Mouse (Mus musculus): Measurements from ENCODE around the gene Cox7a1. TPM values are rescaled to one million over a fixed set of nuclear protein-coding genes. Genes with fewer than 3 reads are reported as not detected.

Gene Cox7a1
- polyA plus RNA-seq (2015; fragmentation: Nextera tagmentation; extraction: Ambion mirVana), result 1.8 and 2.4 TPM in 2 replicates

DNA sequence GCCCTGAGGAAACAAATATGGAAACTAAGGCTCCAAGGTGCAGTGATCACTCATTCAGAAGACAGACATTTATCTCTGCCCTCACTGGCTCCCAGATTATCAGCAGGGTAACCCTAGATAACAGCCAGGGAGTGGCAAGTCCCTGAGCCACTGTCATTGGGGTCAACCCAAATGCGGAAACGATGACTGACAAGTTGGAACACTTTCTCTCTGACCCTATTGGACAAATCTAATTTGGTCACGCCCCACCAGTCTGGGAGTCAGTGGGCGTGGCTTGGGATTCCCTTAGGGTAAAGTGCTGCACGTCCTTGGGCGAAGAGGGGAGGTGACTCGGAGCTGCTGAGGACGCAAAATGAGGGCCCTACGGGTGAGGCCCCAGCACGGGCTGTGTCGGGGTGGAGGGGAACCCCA is at the start of gene Cox7a1:
TSS of gene Cox7a1 (plus strand) at position 266 of the 411 bp plus-strand sequence.
- Histone ChIP-seq H3K4me1 (peaks cover 9% of the 10 kb centered on the region), H3K9ac (no peak within 1 kb of the TSS), H3K36me3 (peaks cover 39% of the 10 kb centered on the region), H3K9me3 (no peaks in the 10 kb centered on the region), H3K4me2 (replicated peaks) (peak within 1 kb of the TSS; percentile 46), H3K27me3 (no peaks in the 10 kb centered on the region), H3K4me3 (peak within 1 kb of the TSS; percentile 8; the same call in 1 of the 2 replicates), H3K27ac (no peak within 1 kb of the TSS)
- peak; percentile 45; the same call in 1 of the 2 replicates for ATAC-seq (ENCODE audit: low FRiP score, low read depth)
- 2% methylated on average over 11 of the region's 11 CpGs for WGBS

DNA sequence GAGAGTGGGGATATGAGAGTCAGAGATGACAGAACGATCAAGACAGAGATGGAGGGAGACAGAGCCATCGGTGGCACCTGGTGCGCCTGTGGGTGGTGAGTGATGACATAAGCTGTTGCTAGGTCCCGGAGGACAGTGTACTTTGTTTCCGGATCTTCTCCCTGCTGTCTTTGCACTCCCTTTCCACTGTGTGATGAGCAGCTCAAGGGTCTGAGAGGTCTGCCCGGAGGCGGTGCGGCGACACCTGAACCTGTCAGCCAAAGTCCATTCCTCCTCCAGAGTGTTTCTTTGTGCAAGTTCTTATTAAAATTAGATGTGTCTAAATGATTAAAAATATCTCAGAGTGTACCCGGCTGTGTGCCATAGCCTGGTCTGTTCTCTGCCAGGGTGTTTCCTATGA is 47.1 kb upstream of the Cox7a1 start:
- Histone ChIP-seq H3K4me2 (replicated peaks) (no peak overlapping the region), H3K27me3 (no peaks in the 10 kb centered on the region), H3K36me3 (peaks cover 92% of the 10 kb centered on the region), H3K9me3 (peaks cover 22% of the 10 kb centered on the region), H3K9ac (no peak overlapping the region), H3K4me3 (no peak overlapping the region), H3K27ac (no peak overlapping the region), H3K4me1 (no peaks in the 10 kb centered on the region)
- 93% methylated on average over 10 of the region's 10 CpGs for WGBS
- no peak for ATAC-seq (ENCODE audit: low FRiP score, low read depth)

DNA sequence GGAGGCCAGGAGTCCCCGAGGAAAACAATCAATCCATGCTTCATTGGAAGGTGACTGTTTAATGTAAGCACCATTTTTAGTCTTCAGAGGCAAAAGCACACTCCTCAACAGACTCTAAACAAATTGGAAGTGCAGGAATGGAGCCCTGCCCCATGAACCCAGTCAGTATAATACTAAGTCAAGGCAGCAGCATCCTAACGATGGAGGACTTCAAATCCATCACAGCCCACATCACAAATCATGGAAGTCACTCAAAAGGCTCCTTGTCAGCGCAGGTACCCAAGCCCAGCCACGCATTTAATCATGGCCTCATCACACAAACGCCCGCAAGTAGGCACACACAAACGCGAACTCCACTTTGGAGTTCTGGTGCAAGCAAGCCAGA is 40.8 kb upstream of the Cox7a1 start:
- H3K9me3 ChIP-seq, result peaks cover 28% of the 10 kb centered on the region
- peaks cover 3% of the 10 kb centered on the region; the same call in 1 of the 2 replicates for H3K4me1 ChIP-seq
- 15% methylated on average over 8 of the region's 8 CpGs for WGBS
- H3K4me3 ChIP-seq, result peak overlapping the region; percentile 58
- peaks cover 59% of the 10 kb centered on the region for H3K36me3 ChIP-seq
- peak overlapping the region; percentile 64 for H3K4me2 ChIP-seq (replicated peaks)
- no peaks in the 10 kb centered on the region for H3K27me3 ChIP-seq
- peak overlapping the region; percentile 61 for H3K9ac ChIP-seq
- peak; percentile 38; the same call in 1 of the 2 replicates for ATAC-seq (ENCODE audit: low FRiP score, low read depth)
- H3K27ac ChIP-seq, result peak overlapping the region; percentile 52; the same call in 1 of the 2 replicates

DNA sequence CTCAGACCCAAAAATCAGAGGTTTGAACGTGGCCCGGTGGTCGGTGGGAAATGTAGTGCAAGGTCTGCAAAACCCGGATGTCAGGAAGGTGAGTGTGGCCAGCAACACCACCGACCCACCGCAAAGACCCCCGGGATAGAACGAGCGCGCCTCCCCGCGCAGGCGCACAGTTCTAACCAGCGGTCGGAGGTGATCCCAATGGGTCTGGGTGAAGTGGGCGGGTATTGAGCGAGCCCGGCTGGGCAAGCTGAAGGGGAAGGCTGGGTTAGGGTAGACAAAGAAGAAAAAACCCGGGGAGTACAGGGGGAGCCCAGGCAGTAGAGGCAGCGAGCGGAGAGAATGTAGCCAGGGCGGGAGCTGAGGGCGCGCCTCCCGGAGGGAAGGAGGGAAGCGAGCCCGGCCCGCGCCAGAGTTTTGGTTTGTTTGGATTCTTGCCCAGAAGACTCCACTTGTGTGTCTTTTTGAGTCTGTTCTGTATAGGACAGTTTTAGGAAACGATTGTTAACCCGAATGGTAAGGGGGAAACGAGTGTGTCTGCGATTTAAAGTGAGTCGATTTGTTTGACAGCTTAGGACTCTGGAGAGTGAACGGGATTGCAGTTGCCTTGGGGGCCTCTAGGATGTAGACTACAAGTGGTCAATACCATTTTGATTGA is 40.3 kb upstream of the Cox7a1 start:
- 3% methylated on average over 35 of the region's 35 CpGs for WGBS
- Histone ChIP-seq H3K4me1 (peaks cover 3% of the 10 kb centered on the region; the same call in 1 of the 2 replicates), H3K27ac (peak overlapping the region; percentile 89), H3K4me3 (peak overlapping the region; percentile 58), H3K4me2 (replicated peaks) (peak overlapping the region; percentile 64), H3K36me3 (peaks cover 59% of the 10 kb centered on the region), H3K9ac (peak overlapping the region; percentile 80), H3K9me3 (peaks cover 33% of the 10 kb centered on the region), H3K27me3 (no peaks in the 10 kb centered on the region)
- ATAC-seq (ENCODE audit: low FRiP score, low read depth), result peak; percentile 96

DNA sequence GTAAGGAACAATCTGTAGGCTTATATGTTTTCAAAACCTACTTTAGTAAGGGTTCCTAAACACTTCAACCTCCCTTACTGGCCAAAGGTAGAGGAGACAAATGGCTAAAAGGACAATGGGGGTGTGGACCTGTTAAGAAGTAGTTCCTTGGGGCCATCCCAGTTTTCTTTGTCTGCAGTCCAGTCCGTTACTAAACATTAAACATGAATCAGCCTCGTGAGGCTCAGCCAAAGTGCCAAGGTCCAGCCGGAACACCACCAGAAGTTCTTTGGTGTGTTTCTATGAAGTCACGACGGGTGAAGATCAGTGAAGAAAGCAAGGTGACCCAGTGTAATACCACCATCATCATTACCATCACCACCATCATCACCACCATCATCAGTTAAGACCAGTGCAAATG is 36.9 kb upstream of the Cox7a1 start:
- Histone ChIP-seq H3K4me2 (replicated peaks) (no peak overlapping the region), H3K4me3 (no peak overlapping the region), H3K36me3 (peaks cover 64% of the 10 kb centered on the region), H3K4me1 (peaks cover 3% of the 10 kb centered on the region; the same call in 1 of the 2 replicates), H3K9me3 (peaks cover 53% of the 10 kb centered on the region), H3K27ac (no peak overlapping the region), H3K9ac (no peak overlapping the region), H3K27me3 (no peaks in the 10 kb centered on the region)
- no peak for ATAC-seq (ENCODE audit: low FRiP score, low read depth)
- WGBS, result 97% methylated on average over 5 of the region's 5 CpGs

DNA sequence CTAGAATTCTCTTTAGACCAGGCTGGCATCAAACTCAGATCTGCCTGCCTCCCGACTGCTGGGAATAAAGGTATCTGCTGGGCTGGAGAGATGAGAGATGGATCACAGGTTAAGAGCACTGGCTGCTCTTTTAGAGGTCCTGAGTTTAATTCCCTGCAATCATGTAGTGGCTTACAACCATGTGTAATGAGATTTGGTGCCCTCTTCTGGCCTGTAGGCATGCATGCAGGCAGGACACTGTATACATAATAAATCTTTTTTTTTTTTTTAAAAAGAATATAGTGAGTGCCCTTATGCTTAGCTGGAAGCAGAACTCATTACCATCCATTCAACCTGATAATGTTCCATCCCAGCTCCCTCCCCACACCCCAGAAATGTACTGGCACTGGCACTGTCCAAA is 29.9 kb upstream of the Cox7a1 start:
- 94% methylated on average over 1 of the region's 1 CpGs for WGBS
- ATAC-seq (ENCODE audit: low FRiP score, low read depth), result no peak
- Histone ChIP-seq H3K4me2 (replicated peaks) (no peak overlapping the region), H3K36me3 (peaks cover 91% of the 10 kb centered on the region), H3K27ac (no peak overlapping the region), H3K4me3 (no peak overlapping the region), H3K9ac (no peak overlapping the region), H3K9me3 (peaks cover 86% of the 10 kb centered on the region), H3K27me3 (no peaks in the 10 kb centered on the region), H3K4me1 (no peaks in the 10 kb centered on the region)

DNA sequence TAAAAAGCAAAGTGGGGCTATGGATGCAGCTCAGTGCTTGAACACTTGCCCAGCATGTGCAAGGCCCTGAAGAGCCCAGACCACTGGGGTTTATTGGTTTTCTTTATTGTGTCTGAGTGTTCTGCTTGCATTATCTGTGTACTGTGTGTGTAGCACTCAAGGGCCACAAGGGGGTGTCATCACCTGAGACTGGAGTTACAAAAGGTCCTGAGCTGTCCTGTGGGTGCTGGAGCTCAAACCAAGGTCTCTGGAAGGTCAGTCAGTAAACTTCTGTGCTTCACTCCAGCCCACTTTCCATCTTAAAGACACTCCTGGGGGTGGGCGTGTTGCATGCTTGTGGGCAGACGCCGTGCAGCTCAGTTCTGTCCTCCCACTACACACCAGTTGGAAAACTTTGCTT is 28.4 kb upstream of the Cox7a1 start:
- peaks cover 90% of the 10 kb centered on the region for H3K36me3 ChIP-seq
- H3K4me3 ChIP-seq, result no peak overlapping the region
- H3K27ac ChIP-seq, result no peak overlapping the region
- no peak overlapping the region for H3K4me2 ChIP-seq (replicated peaks)
- WGBS, result 96% methylated on average over 3 of the region's 3 CpGs
- no peak overlapping the region for H3K9ac ChIP-seq
- H3K27me3 ChIP-seq, result no peaks in the 10 kb centered on the region
- H3K4me1 ChIP-seq, result no peaks in the 10 kb centered on the region
- peaks cover 82% of the 10 kb centered on the region for H3K9me3 ChIP-seq
- no peak for ATAC-seq (ENCODE audit: low FRiP score, low read depth)

DNA sequence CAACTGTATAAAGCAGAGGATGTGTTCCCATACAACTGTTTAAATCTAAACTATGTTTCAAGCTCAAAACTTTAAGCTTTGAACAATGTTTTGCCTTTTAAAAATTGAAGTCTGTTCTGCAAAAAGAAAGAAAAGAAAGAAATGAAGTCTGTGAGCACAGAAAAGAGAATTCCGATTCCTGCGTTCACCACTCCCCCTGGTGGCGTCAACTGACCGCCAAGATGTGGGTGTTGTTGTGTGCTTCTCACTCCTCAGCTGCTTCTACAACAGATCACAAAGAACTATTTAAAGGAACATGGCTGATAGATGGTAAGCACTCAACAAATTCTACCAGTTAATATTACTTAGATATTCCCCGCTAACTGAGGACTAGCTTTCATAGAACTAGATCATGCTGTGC is 20.8 kb upstream of the Cox7a1 start:
- ATAC-seq (ENCODE audit: low FRiP score, low read depth), result no peak
- WGBS, result 98% methylated on average over 5 of the region's 5 CpGs

DNA sequence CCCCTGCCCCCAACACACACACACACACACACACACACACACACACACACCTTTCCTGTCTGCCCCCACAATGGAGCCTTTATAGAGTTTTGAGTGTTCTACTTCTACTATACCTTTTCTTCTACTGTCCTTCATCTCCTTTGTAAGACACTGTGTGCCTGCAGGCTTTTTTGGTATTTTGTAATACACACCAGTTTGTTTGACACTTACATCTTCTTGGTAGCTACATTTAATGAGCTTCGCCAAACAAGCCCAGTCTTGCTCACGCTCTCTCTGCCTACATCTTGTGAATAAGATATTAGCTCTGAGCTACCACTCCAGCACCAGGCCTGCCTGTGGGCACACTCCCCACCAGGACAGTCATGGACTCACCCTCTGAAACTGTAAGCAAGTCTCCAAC is 19.2 kb upstream of the Cox7a1 start:
- no peak overlapping the region for H3K27ac ChIP-seq
- no peak overlapping the region for H3K9ac ChIP-seq
- no peak overlapping the region for H3K4me2 ChIP-seq (replicated peaks)
- no peak overlapping the region for H3K4me3 ChIP-seq
- H3K36me3 ChIP-seq, result peaks cover 79% of the 10 kb centered on the region
- H3K27me3 ChIP-seq, result no peaks in the 10 kb centered on the region
- 97% methylated on average over 2 of the region's 2 CpGs for WGBS
- H3K9me3 ChIP-seq, result peaks cover 73% of the 10 kb centered on the region
- peaks cover 6% of the 10 kb centered on the region; the same call in 1 of the 2 replicates for H3K4me1 ChIP-seq
- ATAC-seq (ENCODE audit: low FRiP score, low read depth), result no peak

More for the DNA sequence above, 20.8 kb upstream of the Cox7a1 start:
- Histone ChIP-seq H3K36me3 (peaks cover 96% of the 10 kb centered on the region), H3K9ac (no peak overlapping the region), H3K27me3 (no peaks in the 10 kb centered on the region), H3K4me2 (replicated peaks) (no peak overlapping the region), H3K4me3 (no peak overlapping the region), H3K9me3 (peaks cover 89% of the 10 kb centered on the region), H3K27ac (no peak overlapping the region), H3K4me1 (peaks cover 3% of the 10 kb centered on the region; the same call in 1 of the 2 replicates)

DNA sequence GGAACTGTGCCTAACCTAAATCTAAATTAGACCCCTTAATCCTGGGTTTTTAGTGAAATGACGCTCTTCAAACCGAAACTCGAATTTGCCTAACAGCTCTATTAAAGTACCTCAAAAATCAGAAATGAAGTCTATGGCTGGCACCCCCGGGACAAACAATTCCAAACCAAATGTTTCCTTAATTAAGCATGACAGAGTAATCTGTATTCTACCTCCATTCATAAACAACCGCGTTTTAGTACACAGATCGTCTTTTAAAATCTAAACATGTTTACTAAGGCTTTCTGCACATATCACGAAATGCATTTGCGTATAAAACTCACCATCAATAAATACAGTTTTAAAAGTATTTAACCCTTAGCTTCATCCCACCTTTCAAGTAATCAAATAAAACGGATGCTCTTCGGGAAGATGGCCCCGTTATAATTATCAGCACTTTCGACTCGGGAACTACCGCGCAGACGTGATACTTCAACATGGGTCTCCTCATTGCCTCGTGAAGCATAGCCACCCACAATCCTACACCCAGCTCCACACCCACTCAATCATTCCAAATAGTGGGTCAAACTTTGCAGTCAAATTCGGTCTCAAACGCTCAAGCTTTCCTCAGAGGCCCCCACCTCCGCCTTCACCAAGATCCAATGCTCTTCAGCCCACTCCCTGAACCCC is 14.9 kb upstream of the Cox7a1 start:
- H3K4me3 ChIP-seq, result peak overlapping the region; percentile 71
- peak overlapping the region; percentile 91 for H3K27ac ChIP-seq
- H3K4me1 ChIP-seq, result peaks cover 15% of the 10 kb centered on the region
- peak overlapping the region; percentile 88 for H3K9ac ChIP-seq
- H3K4me2 ChIP-seq (replicated peaks), result peak overlapping the region; percentile 65
- peak; percentile 39; the same call in 1 of the 2 replicates for ATAC-seq (ENCODE audit: low FRiP score, low read depth)
- peaks cover 34% of the 10 kb centered on the region for H3K9me3 ChIP-seq
- no peaks in the 10 kb centered on the region for H3K27me3 ChIP-seq
- H3K36me3 ChIP-seq, result peaks cover 45% of the 10 kb centered on the region
- 1% methylated on average over 21 of the region's 21 CpGs for WGBS

DNA sequence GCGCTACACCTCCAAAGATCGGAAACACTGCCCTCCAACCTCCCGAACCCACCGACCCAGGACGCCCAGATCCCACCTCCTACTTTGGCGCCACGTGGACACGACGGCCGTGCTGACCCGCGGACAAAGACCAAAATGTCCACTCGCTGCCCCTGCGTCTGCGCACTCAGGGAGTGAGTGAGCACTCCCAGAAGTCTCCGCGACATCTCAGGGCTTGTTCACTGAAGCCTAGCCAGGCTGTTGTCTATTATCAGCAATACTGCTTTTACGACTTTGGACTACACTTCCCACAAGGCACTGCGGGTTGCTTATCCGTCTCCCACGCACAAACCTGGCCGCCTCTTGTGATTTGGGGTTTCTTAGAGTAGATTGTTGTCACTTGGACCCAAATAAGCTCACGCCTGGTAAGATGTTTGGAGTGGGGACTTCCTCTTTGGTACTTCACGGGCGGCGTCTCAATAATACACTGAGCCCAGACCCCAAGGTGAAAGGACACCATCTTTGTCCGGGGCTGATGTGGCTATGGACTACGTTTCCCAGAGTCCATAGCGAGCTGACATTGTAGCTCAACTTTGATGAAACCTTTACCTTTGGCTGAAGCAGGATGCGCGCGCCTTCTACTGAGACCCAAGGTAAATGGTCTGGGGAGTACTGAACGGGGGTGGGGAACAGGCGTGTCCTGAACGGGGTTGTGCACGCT is 14.2 kb upstream of the Cox7a1 start, which contains the start of gene Zfp146:
TSS of gene Zfp146 (minus strand) at position 168 of the 700 bp plus-strand sequence.
- Histone ChIP-seq H3K4me2 (replicated peaks) (peak within 1 kb of the TSS; percentile 76), H3K4me1 (peaks cover 15% of the 10 kb centered on the region), H3K9me3 (peaks cover 28% of the 10 kb centered on the region), H3K27me3 (no peaks in the 10 kb centered on the region), H3K36me3 (peaks cover 40% of the 10 kb centered on the region), H3K4me3 (peak within 1 kb of the TSS; percentile 71), H3K9ac (peak within 1 kb of the TSS; percentile 88), H3K27ac (peak within 1 kb of the TSS; percentile 91)
- peak; percentile 98 for ATAC-seq (ENCODE audit: low FRiP score, low read depth)
- 0% methylated on average over 36 of the region's 36 CpGs for WGBS
